Mouse (Mus musculus) 3T3-L1 (cell line): ENCODE data around the gene Slc1a5.

ENCODE experiments used
- DNase-seq: peaks from one replicate; pipeline ENCODE4 v3.0.0-alpha.2; 2015; ENCODE audit warnings: low read depth, low spot score

The Slc1a5 gene

GRCm38 (mm10) chr7:16819794-16820193, 38.7 kb downstream of the Slc1a5 start:
- DNase-seq, result no peak

DNA sequence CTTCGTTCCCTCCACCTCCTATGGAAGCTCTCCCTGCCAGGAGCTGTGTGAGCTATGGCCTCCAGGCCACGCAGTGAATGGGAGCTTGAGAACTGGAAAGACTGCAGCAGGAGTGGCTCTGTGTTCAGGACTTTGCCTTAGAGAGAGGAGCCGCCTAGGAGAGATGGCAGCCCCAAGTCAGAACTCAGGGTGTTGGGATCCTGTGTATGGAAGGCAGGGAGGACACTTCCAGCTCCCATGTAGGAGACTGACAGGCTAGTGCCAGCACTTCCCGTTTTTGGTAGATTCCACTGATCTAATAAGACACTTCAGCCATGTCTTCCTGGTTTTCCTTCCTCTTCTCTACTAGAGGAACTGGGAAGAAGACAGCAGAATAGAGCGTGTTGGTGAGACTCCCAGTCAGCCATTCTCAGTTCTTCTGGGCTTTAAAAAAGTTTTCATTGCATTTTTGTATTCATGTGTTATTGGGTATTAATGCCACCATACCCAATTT, 39.2 kb downstream of the Slc1a5 start:
- no peak for DNase-seq

GRCm38 (mm10) chr7:16821091-16821490, 40.0 kb downstream of the Slc1a5 start:
- DNase-seq, result no peak

DNA sequence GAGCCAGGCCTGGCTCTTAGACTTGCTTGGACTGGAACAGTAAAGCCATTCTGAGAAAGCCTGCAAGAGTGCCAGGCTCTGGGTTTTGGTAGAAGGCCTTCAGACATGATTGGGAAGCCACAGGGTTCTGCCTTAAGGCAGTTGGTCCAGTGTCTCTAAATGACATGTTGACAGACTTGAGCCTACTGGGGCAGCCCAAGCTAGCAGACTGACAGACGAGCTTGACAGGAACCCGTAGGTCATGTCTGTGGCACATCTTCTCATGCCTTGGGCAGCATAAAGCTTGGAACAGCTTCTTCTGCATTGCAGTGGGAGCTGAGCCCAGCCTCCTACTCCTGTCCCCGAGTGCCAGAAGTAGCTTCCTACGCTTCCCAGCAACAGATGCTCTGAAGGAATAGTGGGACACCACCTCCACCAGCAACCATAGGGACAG, 40.5 kb downstream of the Slc1a5 start:
- no peak for DNase-seq

- DNase-seq, result no peak
Observed at GRCm38 (mm10) chr7:16823734-16824133, 42.6 kb downstream of the Slc1a5 start.

- no peak for DNase-seq
Observed at GRCm38 (mm10) chr7:16825785-16826184, 44.6 kb downstream of the Slc1a5 start.

DNA sequence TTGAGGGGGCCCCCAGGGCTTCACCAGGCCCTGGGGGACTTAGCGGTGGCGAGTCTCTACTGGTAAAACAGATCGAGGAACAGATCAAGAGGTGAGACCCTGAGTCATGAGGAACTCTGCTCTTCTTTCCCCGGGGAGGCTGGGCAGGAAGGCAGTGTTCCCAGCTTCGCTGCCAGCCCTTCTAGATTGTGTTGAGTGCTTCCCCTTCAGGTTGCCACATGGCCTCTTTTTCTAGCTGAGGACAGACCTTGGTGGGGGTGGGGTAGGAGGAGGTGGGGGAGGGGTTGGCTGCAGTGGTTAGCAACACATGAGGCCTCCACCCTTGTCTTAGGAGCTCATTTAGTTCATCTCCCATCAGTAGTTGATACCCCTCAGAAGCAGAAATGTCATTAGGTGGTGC, 45.4 kb downstream of the Slc1a5 start:
- no peak for DNase-seq

GRCm38 (mm10) chr7:16827274-16827673, 46.1 kb downstream of the Slc1a5 start:
- DNase-seq, result no peak

DNA sequence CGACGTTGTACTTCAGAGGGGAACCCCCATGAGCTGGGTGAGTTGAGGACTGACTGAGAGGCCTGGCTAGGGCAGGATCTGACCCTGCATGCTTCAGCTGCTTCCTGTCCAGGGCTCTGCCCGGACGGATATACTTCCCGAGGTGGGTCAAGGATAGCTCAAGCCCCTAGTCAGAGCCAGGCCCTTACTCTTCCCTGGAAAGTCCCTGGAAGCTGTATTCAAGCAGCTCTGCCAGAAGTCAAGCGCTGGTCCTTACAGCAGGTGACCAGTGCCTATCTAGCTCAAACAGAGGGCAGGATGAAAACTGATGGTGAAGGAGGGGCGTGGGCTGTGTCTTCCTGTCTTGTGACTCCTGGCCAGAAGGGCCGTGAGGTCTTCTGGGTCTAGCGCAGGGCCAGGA, 49.3 kb downstream of the Slc1a5 start:
- no peak for DNase-seq

GRCm38 (mm10) chr7:16837916-16838803, 57.0 kb downstream of the Slc1a5 start:
- DNase-seq, result no peak

- DNase-seq, result no peak
Observed at GRCm38 (mm10) chr7:16838804-16839426, 57.8 kb downstream of the Slc1a5 start.

- no peak for DNase-seq
Observed at GRCm38 (mm10) chr7:16839427-16840108, 58.4 kb downstream of the Slc1a5 start.

- no peak for DNase-seq
Observed at GRCm38 (mm10) chr7:16840109-16840491, 59.0 kb downstream of the Slc1a5 start.

DNA sequence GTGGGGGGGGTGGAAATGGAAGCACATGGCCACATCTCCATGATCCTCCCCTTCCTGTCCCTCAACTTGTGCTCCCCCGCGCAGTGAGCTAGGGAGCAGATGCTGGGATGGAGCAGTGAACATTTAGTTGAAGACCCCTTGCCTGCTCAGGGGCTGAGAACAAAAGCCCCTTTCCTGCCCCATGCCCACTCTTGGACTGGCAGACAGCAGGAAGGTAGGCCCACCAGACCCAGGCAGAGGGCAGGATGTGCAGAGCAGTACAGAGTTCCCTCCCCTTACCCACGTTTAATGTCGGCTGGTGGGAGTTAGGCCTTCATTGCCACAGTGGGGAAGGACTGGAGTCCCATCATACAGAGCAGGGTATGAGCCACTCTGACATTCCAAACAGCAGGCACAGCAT, 59.9 kb downstream of the Slc1a5 start:
- DNase-seq, result no peak

- DNase-seq, result no peak
Observed at GRCm38 (mm10) chr7:16841561-16842560, 60.7 kb downstream of the Slc1a5 start.

GRCm38 (mm10) chr7:16842645-16843063, 61.5 kb downstream of the Slc1a5 start, which contains the start of gene Prkd2:
TSS of gene Prkd2 (plus strand) at chr7:16842902.
- peak; percentile 44 for DNase-seq

DNA sequence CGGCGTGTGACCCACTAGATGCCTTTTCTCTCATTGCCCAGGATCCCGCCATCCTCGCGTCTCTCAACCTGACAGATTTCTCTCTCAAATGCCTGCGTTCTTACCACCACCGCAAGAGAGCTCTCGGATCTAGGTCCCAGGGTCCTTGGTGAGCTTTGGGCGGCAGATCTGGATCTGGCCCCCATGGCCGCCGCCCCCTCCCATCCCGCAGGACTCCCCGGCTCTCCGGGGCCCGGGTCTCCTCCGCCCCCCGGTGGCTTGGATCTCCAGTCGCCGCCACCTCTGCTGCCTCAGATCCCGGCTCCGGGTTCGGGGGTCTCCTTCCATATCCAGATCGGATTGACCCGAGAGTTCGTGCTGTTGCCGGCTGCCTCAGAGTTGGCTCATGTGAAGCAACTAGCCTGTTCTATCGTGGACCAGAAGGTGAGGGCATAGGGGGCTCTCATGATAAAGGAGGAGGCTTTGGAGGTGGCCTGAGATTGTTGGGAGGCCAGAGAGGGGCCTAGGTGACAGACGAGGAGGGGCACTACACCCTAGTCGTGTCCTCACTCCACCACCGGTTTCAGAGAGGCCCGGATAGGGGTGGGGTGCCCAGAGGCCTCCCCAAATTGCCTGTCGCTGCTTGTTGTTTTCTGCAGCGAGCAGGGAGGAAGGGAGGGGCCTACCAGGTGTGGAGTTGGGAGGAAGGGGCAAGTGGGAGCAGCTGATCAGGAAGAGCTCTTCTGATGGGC, 62.5 kb downstream of the Slc1a5 start:
- DNase-seq, result no peak

GRCm38 (mm10) chr7:16844696-16845071, 63.5 kb downstream of the Slc1a5 start:
- no peak for DNase-seq

DNA sequence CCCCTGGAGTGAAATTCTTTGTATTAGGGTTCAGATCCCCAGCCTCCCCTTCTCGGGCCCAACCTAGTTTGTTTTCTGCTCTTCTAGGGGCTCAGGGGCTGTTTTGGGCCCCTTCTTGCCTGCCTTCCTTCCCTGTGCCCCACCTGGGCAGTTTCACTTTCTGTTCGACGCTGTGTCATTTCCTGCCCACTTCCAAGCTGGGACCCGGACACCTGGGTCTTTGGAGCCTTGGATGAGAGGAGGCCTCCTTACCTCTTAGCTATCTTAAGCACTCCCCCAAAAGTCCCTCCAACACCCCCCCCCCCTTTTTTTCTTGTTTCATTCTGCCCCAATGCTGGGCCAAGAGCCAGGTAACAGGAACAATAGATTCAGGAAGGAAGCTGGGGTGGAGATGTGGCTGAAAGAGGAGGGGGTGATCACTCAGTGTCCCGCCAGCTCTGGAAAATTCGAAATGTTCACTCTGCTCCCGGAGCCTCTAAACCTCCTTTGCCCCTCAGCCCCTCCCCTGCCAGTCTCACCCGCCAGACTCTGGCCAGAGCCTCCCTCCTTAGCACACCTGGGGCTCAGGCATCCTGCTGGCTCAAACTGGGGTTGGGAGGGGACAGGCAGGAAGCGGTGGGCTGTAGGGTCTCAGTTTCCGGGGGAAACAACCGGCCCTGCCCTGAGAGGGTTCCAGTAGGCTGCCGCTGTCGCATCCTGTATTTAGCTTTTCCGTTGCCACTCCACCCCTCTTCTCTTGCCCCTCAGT, 64.1 kb downstream of the Slc1a5 start:
- DNase-seq, result no peak

GRCm38 (mm10) chr7:16845820-16846167, 64.7 kb downstream of the Slc1a5 start:
- DNase-seq, result no peak
